Mouse (Mus musculus) heart, embryonic 13.5 days (tissue): Measurements from ENCODE around the gene Smad9. TPM values are rescaled to one million over a fixed set of nuclear protein-coding genes. Genes with fewer than 3 reads are reported as not detected.

ENCODE experiments used
- ATAC-seq: fragments of 200-750 bp; cut with Nextera tagmentation; 2 replicates; pipeline ENCODE4 v1.8.0; 2017; ENCODE audit warnings: moderate TSS enrichment; ENCODE audit not compliant: insufficient number of reproducible peaks, low FRiP score, low TSS enrichment; ENCODE audit errors: extremely low read depth
- H3K27ac ChIP-seq: fragments of 300-500 bp; sonication (generic); replicated peaks from 2 replicates; pipeline ENCODE4 v1.5.1; 2015; ENCODE audit warnings: moderate library complexity, mild to moderate bottlenecking, inconsistent platforms
- H3K27me3 ChIP-seq: fragments of 300-500 bp; sonication (generic); replicated peaks from 2 replicates; pipeline ENCODE4 v1.6.1; 2015; ENCODE audit warnings: mild to moderate bottlenecking, inconsistent platforms
- H3K36me3 ChIP-seq: fragments of 300-500 bp; sonication (generic); 2 replicates; pipeline ENCODE4 v1.6.1; 2015; ENCODE audit warnings: mild to moderate bottlenecking, inconsistent platforms
- H3K4me1 ChIP-seq: fragments of 300-500 bp; sonication (generic); 2 replicates; pipeline ENCODE4 v1.6.1; 2015; ENCODE audit warnings: inconsistent platforms
- H3K4me2 ChIP-seq: fragments of 300-500 bp; sonication (generic); 2 replicates; pipeline ENCODE4 v1.6.1; 2015; ENCODE audit warnings: inconsistent platforms, mild to moderate bottlenecking, moderate library complexity
- H3K4me3 ChIP-seq: fragments of 300-500 bp; sonication (generic); 2 replicates; pipeline ENCODE4 v1.5.1; 2015; ENCODE audit warnings: moderate library complexity, mild to moderate bottlenecking, inconsistent platforms
- H3K9ac ChIP-seq: fragments of 300-500 bp; sonication (generic); 2 replicates; pipeline ENCODE4 v1.6.1; 2015; ENCODE audit warnings: inconsistent platforms, mild to moderate bottlenecking, moderate library complexity
- H3K9me3 ChIP-seq: fragments of 300-500 bp; sonication (generic); 2 replicates; pipeline ENCODE4 v1.6.1; 2016; ENCODE audit warnings: inconsistent platforms
- WGBS: fragments of 180-500 bp; shearing (Covaris S2); methylation state at CpG from one replicate; pipeline ENCODE4 v1.1.7; 2015; ENCODE audit warnings: mixed read lengths; 5-methylcytosine and 5-hydroxymethylcytosine counted together
- polyA plus RNA-seq: library from polyadenylated mRNA; unstranded; fragments of >200 nt; fragmentation: Nextera tagmentation; extraction: Ambion mirVana; gene quantifications from 2 replicates; pipeline ENCODE4 v1.2.1, GENCODE M21; 2015

The Smad9 gene
- polyA plus RNA-seq, 1 experiment from 2014 or later, result 0.75 TPM

DNA sequence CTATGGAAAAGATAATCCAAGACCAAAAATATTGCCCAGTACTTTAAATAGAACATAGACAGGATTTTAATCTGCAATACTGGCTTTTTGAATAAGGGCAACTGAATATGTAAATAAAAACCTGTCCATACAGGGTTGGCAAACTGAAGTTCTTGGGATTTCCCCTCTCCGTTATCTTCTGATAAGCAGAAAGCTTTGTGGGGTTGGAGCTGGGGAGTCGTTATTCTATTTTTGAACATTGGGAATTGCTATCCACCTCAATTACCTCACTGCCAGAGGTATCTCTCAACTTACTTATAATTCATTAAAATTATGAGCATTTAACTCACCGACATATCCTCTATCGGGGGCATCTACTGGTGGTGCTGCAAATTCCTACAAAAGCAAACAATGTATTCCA lies 23.0 kb upstream of the Smad9 start:
- Histone ChIP-seq H3K9ac (peak overlapping the region; percentile 34; the same call in 1 of the 2 replicates), H3K4me2 (no peak overlapping the region), H3K4me3 (no peak overlapping the region), H3K27ac (no peak overlapping the region), H3K27me3 (no peaks in the 10 kb centered on the region), H3K36me3 (peaks cover 61% of the 10 kb centered on the region), H3K4me1 (peaks cover 25% of the 10 kb centered on the region), H3K9me3 (no peaks in the 10 kb centered on the region)
- WGBS, result 60% methylated on average over 4 of the region's 4 CpGs
- ATAC-seq, result no peak

DNA sequence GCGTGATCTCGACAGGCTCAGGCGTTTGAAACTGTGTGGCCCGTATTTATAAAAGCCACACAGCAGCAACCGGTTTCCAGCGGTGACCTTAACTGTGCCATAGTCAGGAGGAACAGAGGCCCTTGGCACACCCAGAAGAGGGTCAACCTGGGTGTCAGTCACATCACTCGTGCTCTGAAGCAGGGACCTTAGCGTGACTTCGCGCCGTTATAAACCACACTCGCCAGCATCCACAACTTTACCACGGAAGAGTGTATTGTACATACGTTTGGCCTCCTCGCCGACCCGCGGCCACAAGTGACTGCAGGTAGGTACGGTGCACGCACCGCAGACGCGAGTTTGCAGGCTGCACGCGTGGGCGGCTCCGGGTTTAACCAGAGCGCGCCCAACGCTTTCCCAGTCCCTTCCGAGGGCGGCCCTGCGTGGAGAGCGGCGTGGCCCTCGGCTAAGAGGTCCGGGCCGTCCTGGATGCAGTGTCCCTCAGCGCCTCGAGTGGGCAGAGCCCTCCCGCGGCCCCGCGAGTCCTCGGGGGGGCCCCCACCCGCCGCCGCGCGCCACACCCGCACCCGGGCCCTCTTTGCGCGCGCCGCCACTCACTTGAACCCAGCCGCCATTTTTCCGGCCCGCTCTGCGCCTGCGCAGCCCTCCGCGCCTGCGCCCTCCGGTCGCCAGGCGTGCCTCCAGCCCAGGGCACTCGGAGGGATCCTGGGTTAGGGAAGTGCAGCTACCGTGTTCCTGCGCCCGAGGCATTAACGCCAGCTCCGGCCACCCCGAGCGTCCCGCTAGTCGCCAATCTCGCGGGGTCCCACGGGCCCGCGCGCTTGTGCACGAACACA lies 20.8 kb upstream of the Smad9 start:
- peak overlapping the region; percentile 100 for H3K27ac ChIP-seq
- H3K4me1 ChIP-seq, result peaks cover 25% of the 10 kb centered on the region
- peak overlapping the region; percentile 94 for H3K4me3 ChIP-seq
- no peaks in the 10 kb centered on the region for H3K9me3 ChIP-seq
- ATAC-seq, result peak; percentile 78
- peak overlapping the region; percentile 88 for H3K4me2 ChIP-seq
- no peaks in the 10 kb centered on the region for H3K27me3 ChIP-seq
- H3K36me3 ChIP-seq, result peaks cover 52% of the 10 kb centered on the region
- peak overlapping the region; percentile 99 for H3K9ac ChIP-seq
- under 1% methylated on average over 84 of the region's 84 CpGs for WGBS

DNA sequence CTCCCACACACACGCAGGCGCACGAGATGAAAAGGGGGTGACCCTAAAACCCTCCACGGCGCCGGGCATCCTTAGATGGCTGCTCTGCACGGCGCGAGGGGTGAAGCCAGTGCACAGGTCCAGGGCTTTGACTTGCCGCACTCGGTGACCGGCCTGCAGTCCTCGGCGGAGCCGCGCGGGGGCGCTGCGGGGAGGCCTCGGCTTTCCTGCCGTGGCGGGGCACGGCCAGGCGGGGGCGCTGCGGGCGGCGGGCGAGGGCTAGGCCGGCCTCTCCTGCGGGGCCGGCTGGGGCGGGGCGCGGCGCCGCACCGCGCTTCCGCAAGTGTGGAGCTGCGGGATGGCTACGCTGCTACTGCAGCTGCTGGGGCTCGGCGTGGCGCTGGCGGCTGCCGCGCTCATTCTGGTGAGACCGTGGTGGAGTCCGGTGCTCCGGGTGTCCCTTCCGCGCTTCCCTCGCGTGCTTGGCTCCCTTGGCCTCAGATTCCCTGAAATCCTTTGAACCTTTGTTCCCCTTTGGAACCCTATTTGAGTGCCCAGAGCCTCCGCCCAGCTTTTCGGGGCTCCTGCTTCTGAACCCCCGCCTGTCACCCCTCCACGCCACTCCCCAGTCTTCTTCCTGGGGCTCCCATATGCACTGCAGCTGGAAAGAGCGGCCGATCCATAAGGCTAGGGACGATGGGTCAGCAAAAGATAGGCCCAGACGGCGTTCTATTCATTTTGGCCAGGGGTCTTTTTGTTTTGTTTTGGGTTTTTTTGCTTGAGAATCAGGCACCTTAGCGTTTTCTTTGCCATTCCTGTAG lies 19.9 kb upstream of the Smad9 start, which contains the start of the genes Exosc8 and Alg5:
Gene Exosc8, minus strand, starts transcription at position 147 of the 800 bp plus-strand sequence.
Gene Alg5, plus strand, starts transcription at position 293 of the 800 bp plus-strand sequence.
- peak; percentile 88 for ATAC-seq
- peak within 1 kb of the TSS; percentile 94 for H3K4me3 ChIP-seq

DNA sequence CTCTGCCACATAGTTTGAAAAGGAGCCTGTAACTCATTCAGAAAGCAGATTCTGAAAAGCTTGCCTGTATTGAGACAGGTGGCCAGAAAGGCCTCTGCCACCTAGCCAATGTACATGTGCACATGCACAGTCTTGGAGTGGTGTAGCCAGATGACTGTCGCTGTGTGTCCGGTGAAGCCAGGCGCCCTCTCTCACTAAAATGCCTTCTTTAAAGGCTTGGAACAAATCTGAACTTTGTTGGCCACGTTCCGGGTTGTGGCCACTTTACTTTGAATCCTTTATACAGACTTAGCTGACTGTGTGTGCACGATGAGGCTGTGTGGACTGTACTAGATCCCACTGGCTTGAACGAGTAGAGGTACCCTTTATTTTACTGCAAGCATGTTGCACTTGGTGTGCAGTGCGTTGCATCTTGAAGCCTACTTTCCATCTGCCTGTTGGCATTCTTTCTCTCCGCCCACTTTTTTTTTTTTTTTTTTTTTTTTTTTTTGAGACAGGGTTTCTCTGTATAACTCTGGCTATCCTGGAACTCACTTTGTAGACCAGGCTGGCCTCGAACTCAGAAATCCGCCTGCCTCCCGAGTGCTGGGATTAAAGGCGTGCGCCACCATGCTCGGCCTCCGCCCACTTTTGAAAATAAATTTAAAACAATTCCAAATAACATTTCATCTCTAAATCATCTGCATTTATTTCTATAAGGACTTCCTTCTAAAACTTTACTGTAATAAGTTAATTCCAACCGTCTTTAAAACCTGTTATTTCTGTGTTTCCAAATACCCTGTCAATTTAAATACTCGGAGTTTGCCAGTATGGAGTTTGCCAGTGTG lies 19.1 kb upstream of the Smad9 start:
- Histone ChIP-seq H3K36me3 (peaks cover 52% of the 10 kb centered on the region), H3K27ac (peak overlapping the region; percentile 100), H3K9ac (peak overlapping the region; percentile 99), H3K27me3 (no peaks in the 10 kb centered on the region), H3K4me2 (peak overlapping the region; percentile 88), H3K4me1 (peaks cover 25% of the 10 kb centered on the region), H3K4me3 (peak overlapping the region; percentile 94), H3K9me3 (no peaks in the 10 kb centered on the region)
- 54% methylated on average over 18 of the region's 18 CpGs for WGBS
- no peak for ATAC-seq

More for the DNA sequence above, 19.9 kb upstream of the Smad9 start, which contains the start of the genes Exosc8 and Alg5:
- WGBS, result under 1% methylated on average over 64 of the region's 65 CpGs
- Histone ChIP-seq H3K36me3 (peaks cover 52% of the 10 kb centered on the region), H3K27ac (peak within 1 kb of the TSS; percentile 100), H3K9ac (peak within 1 kb of the TSS; percentile 99), H3K9me3 (no peaks in the 10 kb centered on the region), H3K4me1 (peaks cover 25% of the 10 kb centered on the region), H3K27me3 (no peaks in the 10 kb centered on the region), H3K4me2 (peak within 1 kb of the TSS; percentile 88)

DNA sequence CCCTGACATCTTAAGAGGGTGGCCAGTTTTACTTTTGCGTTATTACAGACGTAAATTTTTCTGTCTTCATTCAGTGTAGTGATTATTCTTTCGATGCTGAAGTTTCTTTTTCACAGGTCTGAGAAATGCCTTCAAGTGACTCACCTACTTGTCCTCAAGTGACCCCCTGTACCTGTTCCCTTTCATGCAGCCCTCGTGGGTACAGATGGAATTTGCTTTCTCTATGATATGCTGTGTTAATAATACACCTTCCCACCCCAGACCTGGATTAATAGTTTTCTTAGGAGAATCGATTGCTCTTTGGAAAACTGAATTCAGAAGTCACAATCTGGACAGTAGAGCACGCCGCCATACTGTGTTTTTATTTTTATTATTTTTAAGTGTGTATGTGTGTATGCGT lies 18.1 kb upstream of the Smad9 start:
- Histone ChIP-seq H3K27ac (no peak overlapping the region), H3K9ac (no peak overlapping the region), H3K4me1 (peaks cover 25% of the 10 kb centered on the region), H3K4me3 (no peak overlapping the region), H3K4me2 (no peak overlapping the region), H3K27me3 (no peaks in the 10 kb centered on the region), H3K9me3 (no peaks in the 10 kb centered on the region), H3K36me3 (peaks cover 53% of the 10 kb centered on the region)
- ATAC-seq, result no peak
- 92% methylated on average over 8 of the region's 8 CpGs for WGBS

DNA sequence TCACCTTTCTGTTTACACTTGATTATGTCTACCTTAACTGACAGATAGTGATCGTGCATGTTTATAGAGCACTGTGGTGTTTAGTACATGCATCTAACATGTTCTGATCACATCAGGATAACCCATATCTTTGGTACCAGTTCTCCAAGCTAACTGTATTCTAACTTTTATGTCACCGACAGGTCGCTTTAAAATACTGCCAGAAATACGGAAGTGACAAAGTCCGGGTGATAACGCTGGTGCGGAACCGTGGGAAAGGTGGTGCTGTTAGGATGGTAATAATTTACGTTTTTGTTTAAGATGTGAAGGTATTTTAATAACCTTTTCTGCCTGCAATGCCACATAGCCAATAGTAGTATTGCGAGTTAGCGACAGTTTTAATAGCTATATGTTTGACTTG lies 13.4 kb upstream of the Smad9 start:
- WGBS, result 94% methylated on average over 11 of the region's 11 CpGs
- Histone ChIP-seq H3K4me3 (no peak overlapping the region), H3K27ac (no peak overlapping the region), H3K27me3 (no peaks in the 10 kb centered on the region), H3K36me3 (peaks cover 88% of the 10 kb centered on the region), H3K9me3 (no peaks in the 10 kb centered on the region), H3K4me2 (no peak overlapping the region), H3K4me1 (no peaks in the 10 kb centered on the region), H3K9ac (no peak overlapping the region)
- no peak for ATAC-seq

DNA sequence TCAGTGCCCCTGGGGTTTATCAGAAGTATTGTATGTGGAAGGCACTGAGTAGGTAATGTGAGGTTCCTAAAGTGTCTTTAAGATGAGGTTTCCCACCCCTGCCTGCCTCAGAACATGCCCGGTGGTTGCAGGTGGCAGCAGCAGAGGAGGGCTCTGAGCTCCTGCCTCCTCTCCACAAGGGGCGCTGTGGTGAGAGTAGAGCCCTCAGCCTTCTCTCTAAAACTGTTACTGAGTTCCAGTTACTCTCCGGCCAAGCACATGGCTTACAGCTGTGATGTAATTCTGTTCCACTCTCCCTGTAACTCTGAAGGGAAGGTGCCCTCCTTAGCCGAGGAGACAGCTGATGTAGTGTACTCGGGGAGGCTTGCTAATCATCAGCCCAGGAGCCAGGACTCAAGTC lies 9.6 kb upstream of the Smad9 start:
- Histone ChIP-seq H3K4me2 (no peak overlapping the region), H3K27ac (no peak overlapping the region), H3K9me3 (0 out of 2 replicates have a peak, but pooled peaks cover 3% of the 10 kb centered on the region), H3K4me3 (no peak overlapping the region), H3K27me3 (no peaks in the 10 kb centered on the region), H3K9ac (no peak overlapping the region), H3K36me3 (peaks cover 100% of the 10 kb centered on the region), H3K4me1 (no peaks in the 10 kb centered on the region)
- ATAC-seq, result no peak
- WGBS, result 62% methylated on average over 5 of the region's 5 CpGs

DNA sequence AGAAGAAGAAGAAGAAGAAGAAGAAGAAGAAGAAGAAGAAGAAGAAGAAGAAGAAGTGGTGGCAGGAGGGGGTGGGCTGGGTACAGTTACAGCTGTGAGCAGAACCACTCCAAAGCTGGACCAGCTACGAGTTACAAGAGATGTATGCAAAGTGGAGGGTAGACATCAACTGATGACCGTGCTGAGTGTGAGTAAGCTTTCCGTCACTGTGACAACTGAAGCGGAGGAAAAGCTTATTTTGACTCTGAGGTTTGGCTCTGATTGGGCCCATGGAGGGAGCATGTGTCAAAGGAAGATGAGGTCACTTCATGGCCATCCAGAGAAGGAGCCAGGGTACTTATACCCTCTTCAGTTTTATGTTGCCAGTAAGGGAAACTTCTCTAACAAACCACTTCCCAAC lies 2.0 kb upstream of the Smad9 start:
- no peak overlapping the region for H3K27ac ChIP-seq
- peaks cover 22% of the 10 kb centered on the region for H3K4me1 ChIP-seq
- H3K36me3 ChIP-seq, result peaks cover 36% of the 10 kb centered on the region
- no peak overlapping the region for H3K4me2 ChIP-seq
- H3K4me3 ChIP-seq, result no peak overlapping the region
- H3K27me3 ChIP-seq, result no peaks in the 10 kb centered on the region
- no peak overlapping the region for H3K9ac ChIP-seq
- ATAC-seq, result no peak
- 0 out of 2 replicates have a peak, but pooled peaks cover 5% of the 10 kb centered on the region for H3K9me3 ChIP-seq
- WGBS, result 62% methylated on average over 4 of the region's 4 CpGs

DNA sequence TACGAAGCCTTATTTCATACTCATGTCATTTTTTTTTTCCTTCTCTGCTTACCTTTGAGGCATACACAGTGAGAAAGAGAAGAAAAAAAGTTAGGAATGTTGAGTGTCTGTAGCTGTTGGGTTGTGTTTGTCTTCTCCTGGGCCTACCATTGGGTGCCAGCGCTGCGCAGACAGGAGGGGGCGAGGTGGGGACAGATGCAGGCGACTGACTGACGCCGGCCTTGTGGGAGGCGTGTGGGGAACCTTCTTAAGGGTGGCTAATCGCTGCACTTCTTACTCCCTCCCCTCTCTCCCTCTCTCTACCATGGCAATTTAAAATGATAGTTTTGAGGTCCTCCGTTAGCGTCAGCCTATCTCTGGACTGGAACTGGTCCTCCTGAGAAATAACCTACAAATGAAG lies 676 bp downstream of the Smad9 start:
- ATAC-seq, result peak; percentile 42; the same call in 1 of the 2 replicates
- H3K9ac ChIP-seq, result peak overlapping the region; percentile 90
- H3K4me3 ChIP-seq, result peak overlapping the region; percentile 84
- H3K36me3 ChIP-seq, result peaks cover 9% of the 10 kb centered on the region
- peaks cover 22% of the 10 kb centered on the region for H3K4me1 ChIP-seq
- H3K27ac ChIP-seq, result peak overlapping the region; percentile 90
- WGBS, result under 1% methylated on average over 11 of the region's 11 CpGs
- no peaks in the 10 kb centered on the region for H3K9me3 ChIP-seq
- peak overlapping the region; percentile 98 for H3K4me2 ChIP-seq
- no peaks in the 10 kb centered on the region for H3K27me3 ChIP-seq

DNA sequence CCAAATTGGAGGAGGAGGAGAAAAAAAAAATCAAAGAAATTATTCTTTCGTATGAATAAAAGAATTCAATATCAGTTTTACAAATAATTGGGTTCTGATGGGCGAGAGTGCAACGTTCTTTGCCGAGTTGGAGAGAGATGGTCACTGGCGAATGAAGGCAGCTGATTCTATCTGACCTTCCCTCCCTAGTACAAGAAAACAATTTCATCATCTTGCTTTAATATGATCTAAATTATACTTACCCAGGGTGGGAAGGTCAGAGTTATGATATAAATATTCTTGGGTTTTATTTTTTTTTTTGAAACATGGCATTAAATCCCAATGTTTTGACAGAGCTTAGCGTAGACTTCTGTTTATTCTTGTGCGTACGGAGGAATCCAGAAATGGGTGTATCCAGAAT lies 2.1 kb downstream of the Smad9 start:
- H3K27ac ChIP-seq, result no peak overlapping the region
- peak overlapping the region; percentile 98 for H3K4me2 ChIP-seq
- peaks cover 24% of the 10 kb centered on the region for H3K4me1 ChIP-seq
- H3K9me3 ChIP-seq, result no peaks in the 10 kb centered on the region
- H3K27me3 ChIP-seq, result no peaks in the 10 kb centered on the region
- H3K36me3 ChIP-seq, result no peaks in the 10 kb centered on the region
- peak overlapping the region; percentile 84; the same call in 1 of the 2 replicates for H3K4me3 ChIP-seq
- 79% methylated on average over 8 of the region's 8 CpGs for WGBS
- ATAC-seq, result no peak
- H3K9ac ChIP-seq, result no peak overlapping the region
